Mouse (Mus musculus) heart, embryonic 16.5 days (tissue): ENCODE measurements around the gene Foxn2. TPM values are rescaled to one million over a fixed set of nuclear protein-coding genes. Genes with fewer than 3 reads are reported as not detected.
"Not testable (repeated sequence)": the region's sequence is repeated elsewhere in the genome, so short reads cannot be mapped to it uniquely, and the experiment has no call there.

Experiments
- ATAC-seq: fragments of 200-750 bp; cut with Nextera tagmentation; replicated peaks from 2 replicates; pipeline ENCODE4 v1.8.0; 2017; ENCODE audit warnings: moderate number of reproducible peaks; ENCODE audit not compliant: insufficient read depth, low FRiP score; ENCODE audit errors: extremely low read depth
- H3K27ac ChIP-seq: fragments of 300-500 bp; sonication (generic); 2 replicates; pipeline ENCODE4 v1.5.1; 2014; ENCODE audit warnings: mild to moderate bottlenecking, low read length, control low read depth, moderate library complexity
- H3K27me3 ChIP-seq: fragments of 300-500 bp; sonication (generic); 2 replicates; pipeline ENCODE4 v1.6.1; 2014; ENCODE audit warnings: low read length, mixed read lengths; ENCODE audit not compliant: control insufficient read depth, insufficient read depth
- H3K36me3 ChIP-seq: fragments of 300-500 bp; sonication (generic); 2 replicates; pipeline ENCODE4 v1.6.1; 2014; ENCODE audit not compliant: control insufficient read depth, insufficient read depth
- H3K4me1 ChIP-seq: fragments of 300-500 bp; sonication (generic); 2 replicates; pipeline ENCODE4 v1.6.1; 2014; ENCODE audit warnings: low read length, mixed read lengths; ENCODE audit not compliant: control insufficient read depth, insufficient read depth
- H3K4me2 ChIP-seq: fragments of 300-500 bp; sonication (generic); 2 replicates; pipeline ENCODE4 v1.6.1; 2014; ENCODE audit warnings: low read depth, mild to moderate bottlenecking, control low read depth, low read length
- H3K4me3 ChIP-seq: fragments of 300-500 bp; sonication (generic); 2 replicates; pipeline ENCODE4 v1.5.1; 2014; ENCODE audit warnings: mild to moderate bottlenecking, control low read depth, low read length
- H3K9ac ChIP-seq: fragments of 300-500 bp; sonication (generic); 2 replicates; pipeline ENCODE4 v1.6.1; 2014; ENCODE audit warnings: low read length, control low read depth
- H3K9me3 ChIP-seq: fragments of 300-500 bp; sonication (generic); replicated peaks from 2 replicates; pipeline ENCODE4 v1.6.1; 2016; ENCODE audit warnings: low read length; ENCODE audit not compliant: control insufficient read depth
- WGBS: fragments of 180-500 bp; shearing (Covaris S2); extraction: QIAGEN DNeasy Blood & Tissue Kit; methylation state at CpG from one replicate; pipeline ENCODE4 v1.1.7; 2014; 5-methylcytosine and 5-hydroxymethylcytosine counted together
- polyA plus RNA-seq: library from polyadenylated mRNA; unstranded; fragments of >200 nt; fragmentation: Nextera tagmentation; extraction: Ambion mirVana; gene quantifications from 2 replicates; pipeline ENCODE4 v1.2.1, GENCODE M21; 2015

Gene Foxn2
- polyA plus RNA-seq, 1 experiment from 2014 or later = 10.1 TPM

DNA sequence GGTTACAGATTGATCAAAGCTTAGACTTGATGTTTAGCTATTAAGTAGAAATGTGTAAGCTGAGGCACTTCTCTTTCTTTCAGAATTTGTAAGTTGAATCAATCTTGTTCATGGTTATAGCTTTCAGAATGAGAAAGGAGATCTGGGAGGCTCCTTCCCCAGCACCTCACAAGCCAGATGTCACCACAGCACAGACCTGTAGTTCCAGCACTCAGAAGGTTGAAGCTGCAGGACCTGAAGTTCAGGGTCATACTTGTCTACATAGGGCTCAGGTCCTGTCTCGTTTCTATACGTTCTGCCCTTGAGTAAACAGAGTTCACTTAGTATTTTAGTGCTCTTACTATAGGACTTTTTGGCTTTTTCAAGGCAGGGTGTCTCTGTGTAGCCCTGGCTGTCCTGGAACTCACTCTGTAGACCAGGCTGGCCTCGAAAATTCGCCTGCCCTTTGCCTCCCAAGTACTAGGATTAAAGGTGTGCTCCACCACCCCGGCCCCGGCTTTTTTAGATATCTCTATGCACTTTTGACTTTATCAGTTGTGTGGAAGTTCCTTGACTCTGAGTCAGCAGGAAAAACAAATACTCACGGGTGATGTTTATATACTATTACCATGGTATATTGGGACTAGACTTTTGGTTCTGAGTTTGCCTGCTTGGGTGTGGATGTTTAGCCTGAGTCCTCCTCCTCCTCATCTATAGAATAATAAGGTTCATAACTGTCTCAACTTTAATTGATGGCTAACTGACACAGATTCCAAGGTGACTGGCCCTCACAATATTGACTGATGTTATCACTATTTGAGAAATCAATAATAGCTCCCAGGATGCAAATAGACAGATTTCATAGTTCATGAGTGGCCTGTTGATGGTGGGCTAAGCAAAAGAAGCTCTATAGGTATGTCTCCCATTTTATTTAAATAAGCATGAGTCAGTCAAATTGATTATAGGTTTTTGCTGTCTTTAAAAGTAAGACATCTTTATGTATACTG, 19.7 kb downstream of the Foxn2 start:
- Histone ChIP-seq H3K36me3 (no peaks in the 10 kb centered on the region), H3K4me3 (no peak overlapping the region), H3K4me1 (no peaks in the 10 kb centered on the region), H3K27ac (no peak overlapping the region), H3K9ac (no peak overlapping the region), H3K27me3 (no peaks in the 10 kb centered on the region), H3K4me2 (no peak overlapping the region), H3K9me3 (no peaks in the 10 kb centered on the region)
- no peak for ATAC-seq
- WGBS = 59% methylated on average over 7 of the region's 7 CpGs

DNA sequence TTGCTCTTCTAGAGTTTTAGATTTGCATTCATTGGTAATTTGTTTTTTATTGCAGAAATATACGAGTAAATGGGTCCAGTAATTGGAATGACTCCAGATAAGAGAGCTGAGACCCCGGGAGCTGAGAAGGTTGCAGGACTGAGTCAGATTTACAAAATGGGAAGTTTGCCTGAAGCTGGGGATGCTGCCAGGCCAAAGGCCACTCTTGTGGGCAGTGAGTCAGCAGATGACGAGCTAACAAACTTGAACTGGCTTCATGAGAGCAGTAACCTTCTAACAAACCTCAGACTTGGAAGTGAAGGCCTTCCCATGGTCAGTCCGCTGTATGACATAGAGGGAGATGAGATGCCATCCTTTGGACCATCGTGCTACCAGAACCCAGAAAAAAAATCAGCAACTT, 22.1 kb downstream of the Foxn2 start:
- Histone ChIP-seq H3K4me1 (peaks cover 5% of the 10 kb centered on the region; the same call in 1 of the 2 replicates), H3K9ac (no peak overlapping the region), H3K9me3 (no peaks in the 10 kb centered on the region), H3K4me3 (no peak overlapping the region), H3K27ac (no peak overlapping the region), H3K4me2 (no peak overlapping the region), H3K36me3 (no peaks in the 10 kb centered on the region; the same call in 1 of the 2 replicates), H3K27me3 (no peaks in the 10 kb centered on the region)
- ATAC-seq = no peak; the same call in 1 of the 2 replicates
- 74% methylated on average over 5 of the region's 5 CpGs for WGBS

- no peak overlapping the region for H3K4me3 ChIP-seq
- no peak overlapping the region for H3K9ac ChIP-seq
- H3K9me3 ChIP-seq = no peaks in the 10 kb centered on the region; the same call in 1 of the 2 replicates
- H3K27me3 ChIP-seq = no peaks in the 10 kb centered on the region
- H3K27ac ChIP-seq = no peak overlapping the region
- 19% methylated on average over 1 of the region's 1 CpGs for WGBS
- H3K36me3 ChIP-seq = peaks cover 9% of the 10 kb centered on the region
- H3K4me2 ChIP-seq = no peak overlapping the region
- ATAC-seq = no peak
- H3K4me1 ChIP-seq = peaks cover 5% of the 10 kb centered on the region; the same call in 1 of the 2 replicates
Observed at GRCm38 (mm10) chr17:88466591-88466990, 26.1 kb downstream of the Foxn2 start.

DNA sequence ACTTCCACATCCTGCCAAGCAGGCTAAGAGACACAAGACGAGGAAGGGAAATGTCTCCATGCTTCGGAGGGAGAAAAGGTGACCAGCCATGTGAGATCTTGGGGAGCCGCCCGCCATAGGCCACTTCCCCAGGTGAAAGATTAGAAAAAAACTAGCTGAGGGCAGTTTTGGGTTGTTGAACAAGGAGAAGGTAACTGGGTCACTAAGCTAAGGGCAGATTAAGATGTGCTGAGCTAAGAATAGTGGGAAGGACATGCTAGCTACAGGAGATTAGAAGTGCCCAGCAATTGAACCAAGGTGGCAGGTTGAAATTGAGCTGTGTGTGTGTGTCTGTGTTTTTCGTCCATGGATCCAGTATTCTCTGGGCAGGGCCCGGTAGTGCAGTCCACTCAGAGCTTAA, 27.2 kb downstream of the Foxn2 start:
- Histone ChIP-seq H3K36me3 (peaks cover 13% of the 10 kb centered on the region), H3K9me3 (no peaks in the 10 kb centered on the region; the same call in 1 of the 2 replicates), H3K4me2 (no peak overlapping the region), H3K4me1 (peaks cover 5% of the 10 kb centered on the region; the same call in 1 of the 2 replicates), H3K27ac (no peak overlapping the region), H3K4me3 (no peak overlapping the region), H3K27me3 (no peaks in the 10 kb centered on the region), H3K9ac (no peak overlapping the region)
- WGBS = 88% methylated on average over 6 of the region's 6 CpGs
- no peak for ATAC-seq

GRCm38 (mm10) chr17:88468655-88469398, 28.3 kb downstream of the Foxn2 start:
- not testable (repeated sequence) for H3K4me3 ChIP-seq, H3K4me2 ChIP-seq, H3K4me1 ChIP-seq, H3K9me3 ChIP-seq, H3K27me3 ChIP-seq, H3K9ac ChIP-seq, H3K27ac ChIP-seq, ATAC-seq
- H3K36me3 ChIP-seq = peaks cover 13% of the 10 kb centered on the region
- 98% methylated on average over 5 of the region's 5 CpGs for WGBS

DNA sequence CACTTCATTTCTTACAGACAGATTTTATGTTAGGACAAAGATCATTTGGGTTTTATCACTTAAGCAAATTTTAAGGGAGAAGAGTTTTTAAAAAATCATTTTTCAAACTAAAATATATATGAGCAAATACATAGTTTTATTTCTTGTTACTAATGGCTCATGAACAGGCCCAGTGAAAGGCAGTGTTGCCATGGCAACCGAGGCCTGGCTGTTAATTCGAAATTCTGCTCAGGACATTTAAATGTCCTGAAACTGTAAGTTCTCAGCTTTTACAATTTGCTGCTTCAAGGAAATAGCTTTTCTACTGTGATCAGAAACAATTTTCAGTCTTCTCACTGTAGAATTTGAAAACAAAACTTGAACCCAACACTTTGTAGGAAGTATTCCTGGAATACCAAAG, 33.3 kb downstream of the Foxn2 start:
- Histone ChIP-seq H3K4me1 (no peaks in the 10 kb centered on the region), H3K27ac (no peak overlapping the region), H3K9me3 (no peaks in the 10 kb centered on the region; the same call in 1 of the 2 replicates), H3K27me3 (no peaks in the 10 kb centered on the region), H3K36me3 (peaks cover 23% of the 10 kb centered on the region), H3K9ac (no peak overlapping the region), H3K4me3 (no peak overlapping the region), H3K4me2 (no peak overlapping the region)
- 76% methylated on average over 2 of the region's 2 CpGs for WGBS
- no peak for ATAC-seq

DNA sequence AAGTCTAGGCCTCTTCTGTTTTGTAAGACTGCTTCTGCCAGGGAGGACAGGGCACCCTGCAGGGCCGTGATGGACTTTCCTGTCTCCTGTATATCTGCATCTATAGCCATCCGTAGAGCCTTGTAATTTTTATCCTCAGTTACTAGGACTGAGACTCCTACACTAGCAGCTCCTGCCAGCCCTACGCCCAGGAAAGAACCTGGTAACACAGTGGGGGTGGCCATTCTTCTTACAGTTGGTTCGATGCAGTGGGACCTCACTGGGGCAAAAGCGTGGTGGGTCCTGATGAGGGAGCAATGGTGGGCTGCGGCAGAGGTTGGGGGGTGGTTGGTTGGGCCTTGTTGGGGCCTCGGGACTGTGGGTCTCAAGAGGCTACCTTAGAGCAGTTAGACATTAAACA, 36.7 kb downstream of the Foxn2 start:
- no peak overlapping the region for H3K27ac ChIP-seq
- no peak overlapping the region for H3K4me3 ChIP-seq
- no peak overlapping the region for H3K9ac ChIP-seq
- 92% methylated on average over 7 of the region's 7 CpGs for WGBS
- no peaks in the 10 kb centered on the region for H3K9me3 ChIP-seq
- no peak for ATAC-seq
- H3K36me3 ChIP-seq = peaks cover 10% of the 10 kb centered on the region; the same call in 1 of the 2 replicates
- no peaks in the 10 kb centered on the region for H3K27me3 ChIP-seq
- H3K4me2 ChIP-seq = no peak overlapping the region
- H3K4me1 ChIP-seq = no peaks in the 10 kb centered on the region

DNA sequence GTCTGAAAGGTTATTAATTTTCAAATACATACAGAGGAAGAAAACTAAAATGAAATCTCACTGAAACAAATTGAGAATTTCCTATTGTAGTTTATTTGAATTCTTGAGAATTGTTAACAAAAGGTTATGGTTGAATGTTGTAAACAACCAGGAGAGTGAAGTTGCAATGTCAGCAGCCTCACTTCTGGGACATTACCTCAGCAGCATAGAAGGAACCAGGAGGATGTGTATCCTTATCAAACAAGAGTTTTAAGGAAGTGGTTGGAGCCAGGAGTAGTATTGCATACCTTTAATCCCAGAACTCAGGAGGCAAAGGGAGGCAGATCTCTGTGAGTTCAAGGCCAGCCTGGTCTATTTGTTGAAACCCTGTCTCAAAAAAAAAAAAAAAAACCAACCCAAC, 37.2 kb downstream of the Foxn2 start:
- Histone ChIP-seq H3K27ac (no peak overlapping the region), H3K4me2 (no peak overlapping the region), H3K36me3 (peaks cover 10% of the 10 kb centered on the region; the same call in 1 of the 2 replicates), H3K9me3 (no peaks in the 10 kb centered on the region), H3K4me1 (no peaks in the 10 kb centered on the region), H3K27me3 (no peaks in the 10 kb centered on the region), H3K9ac (no peak overlapping the region), H3K4me3 (no peak overlapping the region)
- no peak for ATAC-seq

DNA sequence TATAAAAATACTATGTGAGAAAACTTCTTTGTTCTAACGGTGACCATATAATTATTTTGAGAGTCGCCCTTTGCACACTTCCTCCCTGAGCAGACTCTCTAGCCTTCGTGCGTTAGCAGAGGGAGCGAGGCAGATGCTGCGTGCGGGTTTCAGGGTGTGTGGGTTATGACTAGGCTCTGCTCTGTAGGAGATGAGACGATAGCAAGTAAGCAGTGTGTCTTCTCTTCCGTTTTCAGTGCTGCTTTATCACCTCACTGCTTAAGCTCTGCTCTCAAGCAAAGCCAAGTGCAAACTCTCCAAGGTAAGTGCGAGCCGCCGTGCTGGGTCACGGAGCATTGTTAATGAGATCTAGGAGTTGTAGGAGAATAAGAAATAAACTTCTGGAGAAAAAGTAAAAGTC, 38.5 kb downstream of the Foxn2 start:
- no peak overlapping the region for H3K4me2 ChIP-seq
- no peak for ATAC-seq
- no peaks in the 10 kb centered on the region for H3K27me3 ChIP-seq
- H3K4me3 ChIP-seq = no peak overlapping the region
- H3K9ac ChIP-seq = no peak overlapping the region
- no peaks in the 10 kb centered on the region for H3K9me3 ChIP-seq
- H3K36me3 ChIP-seq = peaks cover 10% of the 10 kb centered on the region; the same call in 1 of the 2 replicates
- H3K27ac ChIP-seq = no peak overlapping the region
- WGBS = 71% methylated on average over 13 of the region's 13 CpGs
- H3K4me1 ChIP-seq = no peaks in the 10 kb centered on the region
